Mouse (Mus musculus) stomach, postnatal 0 days (tissue): ENCODE results near the gene Ift27.

Source experiments
- CTCF ChIP-seq: IDR thresholded peaks from 2 replicates; pipeline ENCODE4 v1.5.1; 2016; ENCODE audit warnings: antibody characterized with exemption, low read depth, mild to moderate bottlenecking, moderate library complexity
- EP300 ChIP-seq: optimal IDR thresholded peaks from 2 replicates; pipeline ENCODE3; 2016; ENCODE audit warnings: antibody characterized with exemption

- TF ChIP-seq CTCF: no peak
- TF ChIP-seq EP300: no peak
Measured at GRCm38 (mm10) chr15:78195096-78195880, 21.4 kb upstream of the Ift27 start.
